Mouse (Mus musculus): ENCODE measurements around the gene Sart1.
"Not testable (repeated sequence)": the region's sequence is repeated elsewhere in the genome, so short reads cannot be mapped to it uniquely, and the experiment has no call there.

The Sart1 gene

DNA sequence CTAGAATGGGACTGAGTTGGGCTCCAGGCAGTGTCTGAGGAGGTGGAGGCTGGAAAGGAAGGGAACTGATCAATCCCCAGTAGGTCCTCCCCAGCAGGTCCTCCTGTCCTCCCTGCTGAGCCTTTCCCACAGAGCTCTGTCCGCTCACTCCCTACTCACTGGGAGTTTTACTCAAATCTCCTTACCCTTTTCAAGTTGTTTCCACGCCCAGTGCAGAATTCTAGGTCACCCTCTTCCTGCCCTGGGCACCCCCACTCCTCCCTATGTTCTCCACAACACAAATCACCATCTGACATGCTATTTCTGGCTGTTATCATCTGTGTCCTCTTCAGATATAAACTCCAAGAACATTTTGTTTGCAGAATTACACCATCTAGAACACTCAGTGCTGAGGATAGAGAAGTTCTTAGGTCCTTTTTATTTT is 26.0 kb upstream of the Sart1 start:
- no peak for DNase-seq (ENCODE audit: low read depth, low spot score)

DNA sequence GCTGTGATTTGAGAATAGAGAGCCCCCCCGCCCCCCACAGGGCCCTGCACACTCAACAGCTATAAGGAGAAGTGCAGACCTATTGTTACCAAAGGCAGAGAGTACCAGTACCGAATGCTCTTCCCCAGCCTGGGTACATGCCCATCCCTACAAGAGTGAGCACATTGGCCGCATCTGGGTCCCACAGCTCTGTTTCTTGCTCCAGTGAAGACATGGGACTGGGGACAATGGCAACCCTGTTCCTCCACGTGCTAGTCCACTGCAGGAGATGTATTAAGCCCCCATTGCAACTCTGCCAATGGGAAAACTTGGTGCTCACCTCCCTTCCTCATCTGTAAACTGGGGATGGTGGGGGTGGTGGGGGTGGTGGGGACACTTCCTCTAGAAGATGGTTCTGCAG is 25.3 kb upstream of the Sart1 start:
- DNase-seq (ENCODE audit: low read depth, low spot score), result no peak

DNA sequence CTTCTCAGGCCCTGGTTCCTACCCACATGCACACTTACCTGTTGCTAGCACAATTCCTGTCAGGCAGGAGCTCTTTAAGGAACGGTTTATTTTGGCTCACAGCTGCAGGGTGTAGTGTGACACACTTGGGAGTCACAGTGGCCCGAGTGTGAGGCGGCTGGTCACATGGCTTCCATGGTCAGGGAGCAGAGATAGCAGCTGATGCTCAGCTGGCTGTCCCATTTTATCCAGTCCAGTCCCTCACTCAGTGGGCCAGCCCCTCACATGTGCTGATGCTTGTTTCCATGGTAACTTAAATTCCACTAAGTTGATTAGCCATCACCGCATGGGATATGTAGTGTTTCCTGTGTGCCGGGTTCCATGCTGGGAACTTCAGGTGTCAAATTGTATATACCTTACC is 23.5 kb upstream of the Sart1 start:
- DNase-seq (ENCODE audit: low read depth, low spot score), result no peak

GRCm38 (mm10) chr19:5410641-5411040 is 22.1 kb upstream of the Sart1 start:
- DNase-seq (ENCODE audit: low read depth, low spot score), result no peak

GRCm38 (mm10) chr19:5409068-5409467 is 20.6 kb upstream of the Sart1 start:
- no peak for DNase-seq (ENCODE audit: low read depth, low spot score)

GRCm38 (mm10) chr19:5408057-5409001 is 19.8 kb upstream of the Sart1 start:
- DNase-seq (ENCODE audit: low read depth, low spot score), result no peak

DNA sequence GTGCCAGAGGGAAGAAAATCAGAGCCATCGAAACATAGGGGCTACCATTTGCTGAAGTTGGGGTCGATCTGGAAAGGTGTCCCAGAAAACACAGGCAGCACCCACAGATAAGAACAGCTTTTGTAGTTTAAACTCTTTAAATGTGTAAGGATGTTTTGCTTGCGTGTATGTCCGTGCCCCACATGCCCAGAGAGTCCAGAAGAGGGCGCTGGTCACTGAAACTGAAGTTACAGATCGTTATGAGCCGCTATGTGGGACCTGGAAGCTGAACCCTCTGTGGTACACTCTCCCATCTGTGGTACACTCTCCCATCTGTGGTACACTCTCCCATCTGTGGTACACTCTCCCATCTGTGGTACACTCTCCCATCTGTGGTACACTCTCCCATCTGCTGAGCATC is 18.6 kb upstream of the Sart1 start:
- DNase-seq (ENCODE audit: low read depth, low spot score), result no peak

- not testable (repeated sequence) for DNase-seq (ENCODE audit: low read depth, low spot score)
These were observed 18.1 kb upstream of the Sart1 start for GRCm38 (mm10) chr19:5406531-5407126.

DNA sequence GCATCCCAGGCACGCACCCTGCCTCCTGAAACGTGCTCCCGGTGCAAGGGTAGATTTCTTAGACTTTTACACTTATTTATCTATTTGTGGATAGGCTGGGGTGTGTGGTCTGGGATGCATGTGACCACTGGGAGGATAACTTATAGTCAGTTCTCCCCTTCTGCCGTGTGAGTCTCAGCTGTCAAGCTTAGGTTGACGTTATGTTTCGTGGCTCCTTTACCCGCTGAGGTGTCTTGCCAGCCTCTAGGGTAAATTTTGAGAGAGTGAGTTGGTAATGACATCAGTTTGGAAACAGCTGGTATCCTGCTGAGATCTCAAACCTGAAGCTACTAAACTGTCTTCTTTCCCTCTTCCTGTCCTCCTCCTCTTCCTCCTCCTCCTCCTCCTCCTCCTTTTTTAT is 17.4 kb upstream of the Sart1 start:
- no peak for DNase-seq (ENCODE audit: low read depth, low spot score)

- DNase-seq (ENCODE audit: low read depth, low spot score), result no peak
These were observed 13.8 kb upstream of the Sart1 start, which contains the start of gene Tsga10ip for GRCm38 (mm10) chr19:5402293-5402692. TSS of gene Tsga10ip (minus strand) at chr19:5402526.

GRCm38 (mm10) chr19:5401073-5401472 is 12.6 kb upstream of the Sart1 start:
- not testable (repeated sequence) for DNase-seq (ENCODE audit: low read depth, low spot score)

- no peak for DNase-seq (ENCODE audit: low read depth, low spot score)
These were observed 6.9 kb upstream of the Sart1 start for GRCm38 (mm10) chr19:5395371-5395770.

GRCm38 (mm10) chr19:5394168-5394567 is 5.7 kb upstream of the Sart1 start:
- no peak for DNase-seq (ENCODE audit: low read depth, low spot score)

DNA sequence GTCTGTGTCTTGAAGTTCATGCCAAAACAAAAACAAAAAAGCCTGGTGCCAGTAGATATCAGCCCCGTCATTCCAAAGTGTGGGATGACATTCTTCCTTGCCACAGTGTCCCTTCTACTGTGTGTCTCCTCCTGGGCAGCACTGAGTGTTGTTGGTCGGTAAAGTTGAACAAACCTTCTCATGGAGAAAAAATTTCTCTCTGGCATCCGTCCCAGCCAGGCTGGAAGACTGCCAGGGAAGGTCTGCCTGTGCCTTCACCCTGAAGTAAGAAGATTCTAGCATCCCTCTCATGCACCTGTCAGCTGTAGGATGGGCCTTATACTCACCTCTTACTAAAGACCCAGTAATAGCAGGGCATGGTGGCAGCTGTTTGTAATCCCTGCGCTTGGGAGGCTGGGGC is 4.4 kb upstream of the Sart1 start:
- DNase-seq (ENCODE audit: low read depth, low spot score), result no peak

DNA sequence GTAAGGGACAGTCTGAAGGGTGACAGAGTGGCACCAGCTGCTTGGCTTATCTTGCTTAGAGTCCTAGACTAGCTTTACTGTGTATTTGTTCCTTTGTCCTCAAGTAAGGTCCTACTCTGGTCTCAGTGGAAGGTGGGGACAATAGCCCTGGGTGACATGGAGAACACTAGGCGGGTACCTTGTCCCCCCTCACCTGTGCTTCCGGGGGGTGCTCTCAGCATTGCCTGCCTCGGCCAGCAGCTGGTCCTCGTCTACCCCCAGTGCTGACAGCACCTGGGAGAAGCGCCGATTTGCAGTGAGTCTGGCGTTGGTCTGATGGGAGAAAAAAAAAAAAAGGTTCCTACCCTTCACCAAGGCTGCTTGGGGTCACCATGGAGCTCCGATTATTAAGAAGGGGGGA is 1.9 kb upstream of the Sart1 start:
- no peak for DNase-seq (ENCODE audit: low read depth, low spot score)

- no peak for DNase-seq (ENCODE audit: low read depth, low spot score)
These were observed 1.1 kb upstream of the Sart1 start for GRCm38 (mm10) chr19:5389647-5390046.

DNA sequence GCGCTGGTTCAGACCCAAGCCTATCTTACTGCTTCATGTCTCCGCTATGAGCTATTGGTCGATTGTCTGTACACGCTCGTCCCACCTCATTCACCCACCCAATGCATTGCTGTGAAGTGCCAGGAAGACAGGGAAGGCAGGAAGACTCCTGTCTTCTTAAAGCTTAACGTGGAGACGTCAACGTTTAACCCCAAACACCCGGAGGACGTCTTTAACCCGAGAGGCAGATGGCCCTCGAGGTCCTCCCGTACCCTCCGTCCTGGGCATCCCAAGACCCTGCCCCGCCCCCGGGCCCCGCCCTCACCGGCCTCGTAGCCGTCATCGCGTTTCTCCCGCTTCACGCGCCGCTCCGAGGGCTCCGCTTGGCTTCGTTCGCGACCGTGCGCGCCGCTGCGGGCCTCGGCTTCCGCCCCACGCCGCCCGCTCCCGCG is 477 bp downstream of the Sart1 start:
- DNase-seq (ENCODE audit: low read depth, low spot score), result no peak

DNA sequence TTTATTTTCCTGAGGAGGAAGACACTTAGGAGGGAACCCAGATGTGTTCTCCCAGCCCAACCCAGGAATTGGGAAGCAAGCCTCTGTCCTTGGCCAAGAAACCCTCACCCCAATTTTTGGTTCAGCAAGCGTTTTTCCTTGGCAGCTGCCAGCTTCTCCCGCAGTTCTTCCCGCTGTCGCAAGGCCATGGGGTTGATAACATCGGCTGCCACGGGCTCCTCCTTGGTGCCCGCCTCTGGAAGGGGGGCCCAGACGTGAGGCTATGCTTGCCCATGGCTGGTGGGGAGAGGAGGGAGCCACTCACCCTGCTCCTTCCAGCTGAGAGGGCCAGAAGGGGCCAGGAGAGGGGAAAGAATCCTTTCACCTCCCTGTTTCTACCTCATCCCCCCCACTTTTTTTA is 3.8 kb downstream of the Sart1 start:
- DNase-seq (ENCODE audit: low read depth, low spot score), result no peak

- DNase-seq (ENCODE audit: low read depth, low spot score), result no peak
These were observed 5.2 kb downstream of the Sart1 start for GRCm38 (mm10) chr19:5383326-5383725.

DNA sequence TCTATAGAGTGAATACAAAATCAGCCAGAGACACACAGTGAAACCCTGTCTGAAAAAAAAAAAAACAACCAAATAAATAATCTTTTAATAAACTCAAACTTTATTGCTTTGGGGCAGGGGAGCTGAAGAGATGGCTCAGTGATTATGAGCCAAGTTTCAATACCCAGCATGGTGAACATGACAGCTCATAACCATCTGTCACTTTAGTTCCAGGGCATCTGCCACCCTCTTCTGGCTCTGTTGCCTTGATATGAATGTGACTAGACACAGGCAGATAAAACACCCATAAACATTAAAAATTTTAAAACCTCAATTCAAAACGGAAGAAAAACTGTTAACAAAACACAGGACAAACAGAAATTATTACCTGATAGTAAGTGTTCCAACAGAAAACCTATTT is 11.1 kb downstream of the Sart1 start:
- no peak for DNase-seq (ENCODE audit: low read depth, low spot score)

DNA sequence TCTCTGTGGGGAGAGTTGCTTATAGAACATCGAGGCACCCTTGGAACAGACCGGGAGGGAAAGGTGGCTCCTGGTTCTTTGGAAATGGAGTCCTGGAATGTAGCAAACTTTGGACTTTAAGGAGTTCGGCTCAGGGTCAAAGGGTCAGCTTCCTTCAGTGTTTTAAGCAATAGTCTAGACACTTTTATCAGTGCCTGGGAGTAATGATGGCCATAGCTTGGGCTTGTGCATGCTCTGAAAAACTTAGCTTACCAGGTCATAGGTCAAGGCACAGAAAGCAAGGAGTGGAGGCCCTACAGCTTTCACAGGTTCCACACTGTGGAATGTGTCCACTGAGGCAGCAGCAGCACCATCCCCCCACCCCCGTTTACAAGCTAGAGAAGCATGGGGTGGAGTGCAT is 13.8 kb downstream of the Sart1 start:
- no peak for DNase-seq (ENCODE audit: low read depth, low spot score)

- no peak for DNase-seq (ENCODE audit: low read depth, low spot score)
These were observed 14.3 kb downstream of the Sart1 start for GRCm38 (mm10) chr19:5374177-5374576.

- no peak for DNase-seq (ENCODE audit: low read depth, low spot score)
These were observed 15.8 kb downstream of the Sart1 start for GRCm38 (mm10) chr19:5372724-5373123.
